Mouse (Mus musculus) ES-E14 (cell line): ENCODE measurements at regions not wholly inside any gene's neighbourhood (a gene's known extent, or its start where the extent isn't known, plus 50 kb on each side); places are given as distances from the start of the nearest gene placed in this dataset.

Experiments
- DNase-seq: peaks from one replicate; pipeline ENCODE4 v3.0.0-alpha.2; 2013; ENCODE audit warnings: low read depth, low spot score
- H3K27ac ChIP-seq: 2 replicates; pipeline ENCODE4 v1.5.1; 2012; ENCODE audit warnings: low read depth, mild to moderate bottlenecking, low read length, moderate library complexity, mixed read lengths; ENCODE audit not compliant: poor library complexity, insufficient read depth, severe bottlenecking
- H3K36me3 ChIP-seq: 2 replicates; pipeline ENCODE4 v1.6.1; 2012; ENCODE audit warnings: mild to moderate bottlenecking, low read length, moderate library complexity, mixed read lengths; ENCODE audit not compliant: control insufficient read depth, poor library complexity, insufficient read depth, severe bottlenecking
- H3K4me1 ChIP-seq, 2 experiments: fragments of 150-350 bp in 1 of 2; sonication (generic) in 1 of 2; 2 replicates each; pipeline ENCODE4 v1.6.1; 2012; ENCODE audit warnings: low read length in 2 of 2, mild to moderate bottlenecking in 1 of 2, mixed read lengths in 1 of 2; ENCODE audit not compliant: control insufficient read depth in 2 of 2, insufficient read depth in 2 of 2, poor library complexity in 1 of 2
- H3K4me3 ChIP-seq, 2 experiments: fragments of 150-350 bp in 1 of 2; sonication (generic) in 1 of 2; 2 replicates each; pipeline ENCODE4 v1.5.1; 2012; ENCODE audit warnings: low read length in 2 of 2, low read depth in 1 of 2, mild to moderate bottlenecking in 1 of 2, mixed read lengths in 1 of 2; ENCODE audit not compliant: insufficient read depth in 1 of 2, poor library complexity in 1 of 2, severe bottlenecking in 1 of 2
- H3K9ac ChIP-seq: 2 replicates; pipeline ENCODE4 v1.6.1; 2012; ENCODE audit warnings: low read depth, mild to moderate bottlenecking, low read length, mixed read lengths; ENCODE audit not compliant: poor library complexity, insufficient read depth, severe bottlenecking
- H3K9me3 ChIP-seq: fragments of 150-350 bp; sonication (generic); 2 replicates; pipeline ENCODE4 v1.6.1; 2012; ENCODE audit warnings: low read depth, mild to moderate bottlenecking, low read length; ENCODE audit not compliant: control insufficient read depth, insufficient read depth
- CHD2 ChIP-seq: IDR thresholded peaks from 2 replicates; pipeline ENCODE4 v1.6.1; 2014; ENCODE audit warnings: mild to moderate bottlenecking, low read depth, low read length, inconsistent platforms
- HCFC1 ChIP-seq: IDR thresholded peaks from 2 replicates; pipeline ENCODE4 v1.6.1; 2012; ENCODE audit warnings: low read length, inconsistent platforms, borderline replicate concordance; ENCODE audit not compliant: insufficient read depth
- MAFK ChIP-seq: IDR thresholded peaks from 2 replicates; pipeline ENCODE4 v1.6.1; 2014; ENCODE audit warnings: mild to moderate bottlenecking, low read depth, low read length, inconsistent platforms; ENCODE audit not compliant: insufficient read depth
- ZC3H11A ChIP-seq: IDR thresholded peaks from 2 replicates; pipeline ENCODE4 v1.6.1; 2012; ENCODE audit warnings: low read depth, mild to moderate bottlenecking, inconsistent platforms, low read length, borderline replicate concordance
- ZNF384 ChIP-seq: IDR thresholded peaks from 2 replicates; pipeline ENCODE4 v1.6.1; 2012; ENCODE audit warnings: low read depth, low read length, inconsistent platforms
- in situ Hi-C, 2 experiments: fragments of 600-800 bp; cut with MboI; formaldehyde crosslinking; loops; one replicate each; pipeline ENCODE4 v1.15.1; 2025; ENCODE audit warnings: low sequenced_read_pairs in 2 of 2, inconsistent platforms in 1 of 2; ENCODE audit not compliant: unreplicated experiment in 2 of 2

DNA sequence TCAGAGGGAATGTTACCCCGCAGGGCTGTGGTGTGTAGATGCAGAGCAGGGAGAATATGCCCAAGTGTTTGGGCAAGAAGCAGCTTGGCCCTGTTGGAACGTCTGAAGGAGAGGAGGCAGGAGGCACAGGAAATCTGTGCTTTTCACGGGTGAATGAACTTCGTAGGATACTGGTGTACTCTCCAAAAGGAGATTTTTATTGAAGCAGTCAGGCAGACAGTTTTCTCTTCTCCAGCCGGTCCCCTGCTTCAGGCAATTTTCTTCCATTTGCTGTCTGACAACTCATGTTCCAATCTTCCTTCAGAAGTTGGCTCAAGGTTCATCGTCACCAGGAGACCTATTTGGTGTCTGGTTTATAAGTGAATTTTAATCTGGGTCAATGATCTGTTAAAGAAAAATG is 103.0 kb upstream of the Ubash3b start:
- Histone ChIP-seq H3K9me3 (no peaks in the 10 kb centered on the region), H3K36me3 (no peaks in the 10 kb centered on the region), H3K4me1 (no peaks in the 10 kb centered on the region), H3K9ac (no peak overlapping the region), H3K27ac (no peak overlapping the region), H3K4me3 (no peak overlapping the region)
- DNase-seq, result no peak
- TF ChIP-seq ZC3H11A (no peak), CHD2 (no peak), HCFC1 (no peak)
- in situ Hi-C loops, result no loop called here

DNA sequence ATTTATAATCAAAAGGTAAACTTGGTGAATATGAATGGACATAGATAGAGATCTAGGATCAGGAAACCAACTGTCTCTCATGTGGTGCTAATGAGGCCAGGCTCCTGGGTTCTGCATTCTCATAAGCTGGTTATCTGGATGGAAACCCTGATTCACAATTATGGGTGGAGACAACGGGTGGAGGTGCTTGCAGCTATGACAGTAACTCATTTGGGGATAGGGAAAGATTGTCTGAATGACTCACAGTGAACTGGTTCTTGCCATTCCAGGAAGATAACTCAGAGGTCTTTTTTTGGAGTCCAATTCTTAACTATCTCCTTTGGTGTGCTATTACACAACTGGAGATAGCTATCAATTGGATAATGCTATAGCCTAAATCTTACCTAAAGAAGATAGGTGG is 95.7 kb upstream of the Ubash3b start:
- H3K36me3 ChIP-seq, result no peaks in the 10 kb centered on the region
- H3K27ac ChIP-seq, result no peak overlapping the region
- in situ Hi-C loops, result no loop called here
- no peak for DNase-seq
- H3K4me1 ChIP-seq, result no peaks in the 10 kb centered on the region
- no peak overlapping the region for H3K4me3 ChIP-seq
- no peaks in the 10 kb centered on the region for H3K9me3 ChIP-seq
- no peak overlapping the region for H3K9ac ChIP-seq
- TF ChIP-seq MAFK (no peak), ZC3H11A (no peak), CHD2 (no peak), ZNF384 (no peak), HCFC1 (no peak)

DNA sequence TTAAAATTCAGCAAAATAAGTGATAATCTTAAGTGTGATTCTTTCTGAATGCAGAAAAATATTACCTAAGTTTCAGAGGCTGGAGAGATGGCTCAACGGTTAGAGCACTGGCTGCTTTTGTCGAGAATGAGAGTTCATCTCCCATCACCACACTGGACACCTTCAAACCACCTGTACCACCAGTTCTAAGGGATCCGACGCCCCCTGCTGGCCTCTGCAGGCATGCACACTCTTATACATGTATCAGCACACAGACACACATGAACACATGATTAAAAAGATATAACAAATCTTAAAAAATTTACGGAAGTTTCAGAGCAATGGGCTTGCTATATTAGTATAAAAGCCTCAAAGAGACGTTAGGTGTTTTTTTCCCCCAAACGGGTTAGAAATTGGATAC is 80.9 kb upstream of the Ubash3b start:
- DNase-seq, result no peak
- Histone ChIP-seq H3K27ac (no peak overlapping the region), H3K9ac (no peak overlapping the region), H3K9me3 (no peaks in the 10 kb centered on the region), H3K4me3 (no peak overlapping the region), H3K4me1 (no peaks in the 10 kb centered on the region), H3K36me3 (no peaks in the 10 kb centered on the region)
- no peak for TF ChIP-seq ZC3H11A
- no peak for TF ChIP-seq MAFK
- no peak for TF ChIP-seq HCFC1
- in situ Hi-C loops, result loop anchor here in 1 of 2 experiments (25.0 kb wide), 1 partner anchor 720 kb away; no protein-coding TSS in a partner anchor

DNA sequence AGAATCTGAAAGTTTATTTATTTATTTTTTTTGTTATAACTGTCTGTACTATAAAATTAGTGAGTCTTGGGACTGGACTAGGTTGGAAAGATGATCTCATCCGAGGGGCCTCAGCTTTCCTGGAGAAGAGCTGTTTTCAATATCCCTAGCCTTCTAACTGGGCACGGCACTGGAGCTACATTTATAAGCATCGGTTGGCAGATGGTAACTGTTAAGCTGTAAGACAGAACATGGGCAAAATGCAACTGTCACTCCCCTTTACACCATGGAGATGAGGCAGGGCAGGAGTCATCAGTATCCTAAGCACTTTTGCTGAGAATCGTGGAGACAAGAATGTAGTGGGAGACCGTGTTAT is 77.6 kb upstream of the Ubash3b start:
- no peak for TF ChIP-seq MAFK
- TF ChIP-seq HCFC1, result no peak
- no peak for TF ChIP-seq ZC3H11A
- TF ChIP-seq CHD2, result no peak
- no peak for TF ChIP-seq ZNF384
- Histone ChIP-seq H3K36me3 (no peaks in the 10 kb centered on the region), H3K4me3 (no peak overlapping the region), H3K27ac (no peak overlapping the region), H3K4me1 (no peaks in the 10 kb centered on the region), H3K9me3 (no peaks in the 10 kb centered on the region), H3K9ac (no peak overlapping the region)
- in situ Hi-C loops, result loop anchor here in 1 of 2 experiments (25.0 kb wide), 1 partner anchor 723 kb away; no protein-coding TSS in a partner anchor
- no peak for DNase-seq

DNA sequence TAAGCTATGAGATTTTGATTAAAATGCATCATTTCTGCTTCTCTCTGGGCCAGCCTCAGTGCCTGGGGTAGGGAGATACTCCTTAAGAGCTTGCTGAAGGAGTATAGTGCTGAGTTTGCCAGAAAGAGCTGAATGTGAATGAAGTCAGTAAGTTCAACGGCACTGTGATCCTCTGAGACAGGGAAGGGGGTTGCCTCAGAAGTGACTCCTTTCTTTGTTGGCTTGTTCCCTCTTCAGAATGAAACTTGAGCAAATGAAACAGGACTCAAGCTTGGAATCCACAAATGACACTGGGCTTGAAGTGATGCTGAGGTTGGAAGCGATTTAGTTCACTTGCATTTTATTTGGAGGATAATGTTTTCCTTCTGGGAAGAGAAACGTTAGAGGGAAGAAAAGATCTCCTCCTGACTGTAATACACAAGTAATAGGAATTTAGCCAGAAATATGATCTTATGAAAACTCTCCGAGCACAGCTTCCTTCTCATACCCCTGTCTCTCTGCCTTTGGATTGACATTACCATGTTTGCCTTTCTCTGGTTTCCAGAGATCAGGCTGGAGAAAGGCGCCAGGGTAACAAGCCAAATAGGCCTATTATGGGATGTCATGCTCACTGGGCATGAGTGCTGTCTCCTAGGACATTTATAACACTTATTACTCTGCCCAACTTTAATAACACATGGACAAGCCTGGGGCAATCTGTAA is 77.0 kb upstream of the Ubash3b start:
- no peak overlapping the region for H3K27ac ChIP-seq
- H3K36me3 ChIP-seq, result no peaks in the 10 kb centered on the region
- H3K4me1 ChIP-seq, result no peaks in the 10 kb centered on the region
- no peak overlapping the region for H3K4me3 ChIP-seq
- no peaks in the 10 kb centered on the region for H3K9me3 ChIP-seq
- no peak for DNase-seq
- H3K9ac ChIP-seq, result no peak overlapping the region
- TF ChIP-seq ZNF384 (no peak), CHD2 (no peak), ZC3H11A (no peak), MAFK (no peak), HCFC1 (no peak)
- in situ Hi-C loops, result loop anchor here in 1 of 2 experiments (25.0 kb wide), 1 partner anchor 724 kb away; no protein-coding TSS in a partner anchor
